Mouse (Mus musculus) MEL (cell line): ENCODE results near the gene Tha1. TPM values are rescaled to one million over a fixed set of nuclear protein-coding genes. Genes with fewer than 3 reads are reported as not detected.

Experiments used
- DNase-seq: peaks from one replicate; pipeline ENCODE4 v3.0.0; 2011; ENCODE audit warnings: low read depth, low spot score
- H3K27ac ChIP-seq: 2 replicates; pipeline ENCODE4 v1.5.1; 2012; ENCODE audit warnings: low read depth, mild to moderate bottlenecking, control low read depth, low read length, moderate library complexity; ENCODE audit not compliant: control insufficient read depth
- H3K27me3 ChIP-seq, 2 experiments: fragments of 150-350 bp in 1 of 2; sonication (generic) in 1 of 2; 2 replicates each; pipeline ENCODE4 v1.6.1; 2012; ENCODE audit warnings: low read length in 2 of 2, mild to moderate bottlenecking in 2 of 2, improper control_type of control experiment in 1 of 2, moderate library complexity in 1 of 2; ENCODE audit not compliant: insufficient read depth in 2 of 2, control insufficient read depth in 1 of 2
- H3K36me3 ChIP-seq, 2 experiments: 2 replicates each; pipeline ENCODE4 v1.6.1; 2012 to 2014; ENCODE audit warnings: low read length in 2 of 2, improper control_type of control experiment in 1 of 2, inconsistent platforms in 1 of 2, mild to moderate bottlenecking in 1 of 2; ENCODE audit not compliant: insufficient read depth in 2 of 2, control insufficient read depth in 1 of 2
- H3K4me1 ChIP-seq, 2 experiments: fragments of 150-350 bp in 1 of 2; sonication (generic) in 1 of 2; 2 replicates each; pipeline ENCODE4 v1.6.1; 2012; ENCODE audit warnings: low read length in 2 of 2, improper control_type of control experiment in 1 of 2, mild to moderate bottlenecking in 1 of 2; ENCODE audit not compliant: insufficient read depth in 2 of 2, control insufficient read depth in 1 of 2
- H3K4me3 ChIP-seq, 2 experiments: fragments of 150-350 bp in 1 of 2; sonication (generic) in 1 of 2; 2 replicates each; pipeline ENCODE4 v1.5.1; 2012; ENCODE audit warnings: low read depth in 2 of 2, low read length in 2 of 2, mild to moderate bottlenecking in 2 of 2, moderate library complexity in 2 of 2, control low read depth in 1 of 2, improper control_type of control experiment in 1 of 2; ENCODE audit not compliant: control insufficient read depth in 1 of 2, insufficient read depth in 1 of 2
- H3K79me2 ChIP-seq: 2 replicates; pipeline ENCODE4 v1.6.1; 2012; ENCODE audit warnings: mild to moderate bottlenecking, low read length, moderate library complexity; ENCODE audit not compliant: control insufficient read depth, poor library complexity, insufficient read depth
- H3K9ac ChIP-seq: 2 replicates; pipeline ENCODE4 v1.6.1; 2012; ENCODE audit warnings: low read depth, mild to moderate bottlenecking, control low read depth, low read length, moderate library complexity; ENCODE audit not compliant: control insufficient read depth, poor library complexity, severe bottlenecking
- H3K9me3 ChIP-seq: fragments of 150-350 bp; sonication (generic); replicated peaks from 2 replicates; pipeline ENCODE4 v1.6.1; 2012; ENCODE audit warnings: mild to moderate bottlenecking, low read length, improper control_type of control experiment, moderate library complexity; ENCODE audit not compliant: insufficient read depth
- CHD1 ChIP-seq: IDR thresholded peaks from 2 replicates; pipeline ENCODE4 v1.6.1; 2012; ENCODE audit warnings: low read depth, mild to moderate bottlenecking, inconsistent platforms, low read length, improper control_type of control experiment
- CHD2 ChIP-seq: IDR thresholded peaks from 2 replicates; pipeline ENCODE4 v1.6.1; 2011; ENCODE audit warnings: low read length, improper control_type of control experiment
- E2F4 ChIP-seq: IDR thresholded peaks from 2 replicates; pipeline ENCODE4 v1.6.1; 2011; ENCODE audit warnings: low read depth, low read length, improper control_type of control experiment, borderline replicate concordance
- ELF1 ChIP-seq: IDR thresholded peaks from 2 replicates; pipeline ENCODE4 v1.6.1; 2014; ENCODE audit warnings: low read depth, mild to moderate bottlenecking, inconsistent platforms, low read length, improper control_type of control experiment, moderate library complexity
- EP300 ChIP-seq, 2 experiments: IDR thresholded peaks; 2 replicates each; pipeline ENCODE4 v1.6.1; 2011; ENCODE audit warnings: improper control_type of control experiment in 2 of 2, low read length in 2 of 2, low read depth in 1 of 2, mild to moderate bottlenecking in 1 of 2
- ETS1 ChIP-seq: IDR thresholded peaks from 2 replicates; pipeline ENCODE4 v1.6.1; 2012; ENCODE audit warnings: low read depth, mild to moderate bottlenecking, inconsistent platforms, low read length, improper control_type of control experiment, moderate library complexity
- GABPA ChIP-seq: IDR thresholded peaks from 2 replicates; pipeline ENCODE4 v1.6.1; 2012; ENCODE audit warnings: low read depth, mild to moderate bottlenecking, inconsistent platforms, low read length, improper control_type of control experiment, moderate library complexity
- GATA1 ChIP-seq: IDR thresholded peaks from 2 replicates; pipeline ENCODE4 v1.6.1; 2011; ENCODE audit warnings: low read depth, low read length, improper control_type of control experiment
- HCFC1 ChIP-seq: IDR thresholded peaks from 2 replicates; pipeline ENCODE4 v1.6.1; 2012; ENCODE audit warnings: low read depth, mild to moderate bottlenecking, inconsistent platforms, low read length, improper control_type of control experiment, moderate library complexity
- MAX ChIP-seq: IDR thresholded peaks from 2 replicates; pipeline ENCODE4 v1.6.1; 2011; ENCODE audit warnings: low read length, improper control_type of control experiment
- MAZ ChIP-seq: IDR thresholded peaks from 2 replicates; pipeline ENCODE4 v1.6.1; 2012; ENCODE audit warnings: low read depth, mild to moderate bottlenecking, inconsistent platforms, low read length, improper control_type of control experiment
- MEF2A ChIP-seq: IDR thresholded peaks from 2 replicates; pipeline ENCODE4 v1.6.1; 2014; ENCODE audit warnings: low read depth, mild to moderate bottlenecking, inconsistent platforms, low read length, improper control_type of control experiment; ENCODE audit not compliant: poor library complexity, insufficient replicate concordance, severe bottlenecking; ENCODE audit errors: extremely low read depth
- MXI1 ChIP-seq: IDR thresholded peaks from 2 replicates; pipeline ENCODE4 v1.6.1; 2011; ENCODE audit warnings: mild to moderate bottlenecking, low read depth, low read length, improper control_type of control experiment
- MYC ChIP-seq: IDR thresholded peaks from 2 replicates; pipeline ENCODE4 v1.6.1; 2011; ENCODE audit warnings: low read depth, mild to moderate bottlenecking, low read length, improper control_type of control experiment, moderate library complexity
- NELFE ChIP-seq: IDR thresholded peaks from 2 replicates; pipeline ENCODE4 v1.6.1; 2011; ENCODE audit warnings: low read depth, low read length, improper control_type of control experiment
- NRF1 ChIP-seq: IDR thresholded peaks from 2 replicates; pipeline ENCODE4 v1.6.1; 2014; ENCODE audit warnings: low read depth, mild to moderate bottlenecking, inconsistent platforms, low read length, improper control_type of control experiment, moderate library complexity; ENCODE audit not compliant: poor library complexity, insufficient read depth, severe bottlenecking
- POLR2A ChIP-seq, 2 experiments: IDR thresholded peaks; 2 replicates each; pipeline ENCODE4 v1.6.1; 2011 to 2012; ENCODE audit warnings: low read length in 2 of 2, mild to moderate bottlenecking in 2 of 2, control low read depth in 1 of 2, improper control_type of control experiment in 1 of 2, low read depth in 1 of 2, moderate library complexity in 1 of 2; ENCODE audit not compliant: control insufficient read depth in 1 of 2, insufficient read depth in 1 of 2, poor library complexity in 1 of 2
- POLR2AphosphoS2 ChIP-seq: IDR thresholded peaks from 2 replicates; pipeline ENCODE4 v1.6.1; 2011; ENCODE audit warnings: low read length, improper control_type of control experiment
- RCOR1 ChIP-seq: IDR thresholded peaks from 2 replicates; pipeline ENCODE4 v1.6.1; 2012; ENCODE audit warnings: low read depth, mild to moderate bottlenecking, inconsistent platforms, low read length, improper control_type of control experiment
- SIN3A ChIP-seq: IDR thresholded peaks from 2 replicates; pipeline ENCODE4 v1.6.1; 2012; ENCODE audit warnings: low read length, improper control_type of control experiment, inconsistent platforms
- SMC3 ChIP-seq: IDR thresholded peaks from 2 replicates; pipeline ENCODE4 v1.6.1; 2011; ENCODE audit warnings: low read depth, low read length, improper control_type of control experiment
- TBP ChIP-seq: IDR thresholded peaks from 2 replicates; pipeline ENCODE4 v1.8.0; 2011; ENCODE audit warnings: low read depth, low read length, improper control_type of control experiment
- TCF12 ChIP-seq: IDR thresholded peaks from 2 replicates; pipeline ENCODE4 v1.6.1; 2014; ENCODE audit warnings: low read depth, mild to moderate bottlenecking, inconsistent platforms, low read length, improper control_type of control experiment, moderate library complexity
- UBTF ChIP-seq: IDR thresholded peaks from 2 replicates; pipeline ENCODE4 v1.6.1; 2012; ENCODE audit warnings: low read depth, mild to moderate bottlenecking, inconsistent platforms, low read length, improper control_type of control experiment, moderate library complexity, borderline replicate concordance; ENCODE audit not compliant: insufficient read depth
- ZKSCAN1 ChIP-seq: IDR thresholded peaks from 2 replicates; pipeline ENCODE4 v1.6.1; 2012; ENCODE audit warnings: low read depth, mild to moderate bottlenecking, inconsistent platforms, low read length, improper control_type of control experiment, moderate library complexity
- polyA plus RNA-seq, 2 experiments: library from polyadenylated mRNA; stranded (reverse) in 1 of 2; unstranded in 1 of 2; fragments of >175 nt in 1 of 2; fragments of >200 nt in 1 of 2; gene quantifications; 2 replicates each; pipeline versions ENCODE4 v1.2.1 to v1.2.4; 2012; ENCODE audit warnings: low replicate concordance in 2 of 2, low read depth in 1 of 2; ENCODE audit not compliant: insufficient read length in 2 of 2, insufficient read depth in 1 of 2, missing spikeins in 1 of 2
- total RNA-seq: library from RNA; depleted of rRNA; stranded (reverse); fragments of 300-350 nt; gene quantifications from 2 replicates; pipeline ENCODE4 v1.2.3, GENCODE M21; 2012

The Tha1 gene
- total and polyA plus RNA-seq, 3 experiments: 0.12 TPM; not detected in 2

DNA sequence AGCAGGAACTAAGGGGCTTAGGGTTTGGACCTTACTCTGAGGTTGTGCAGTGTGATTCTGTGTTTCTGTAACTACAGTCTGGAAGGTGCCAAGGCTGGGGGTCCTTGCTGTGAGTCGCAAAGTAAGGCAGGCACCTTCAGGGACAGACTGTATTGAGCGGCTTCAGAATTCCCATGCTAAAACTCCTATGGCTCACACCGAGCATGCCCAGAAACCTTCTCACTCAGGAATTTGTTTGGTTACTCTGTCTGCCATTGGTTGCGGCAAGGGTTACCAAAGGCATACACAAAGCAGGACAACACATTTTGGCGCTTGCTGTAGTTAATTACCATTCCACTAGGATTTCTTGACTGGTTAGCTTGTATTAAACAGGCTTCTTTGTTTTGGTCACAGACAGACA, 47.1 kb downstream of the Tha1 start:
- Histone ChIP-seq H3K27ac (peak overlapping the region; percentile 25), H3K9ac (peak overlapping the region; percentile 95), H3K27me3 (no peaks in the 10 kb centered on the region), H3K9me3 (no peaks in the 10 kb centered on the region), H3K4me1 (peaks cover 23 to 60% of the 10 kb centered on the region in 2 experiments), H3K79me2 (peaks cover 24% of the 10 kb centered on the region), H3K4me3 (peak overlapping the region; percentile 41 to 80), H3K36me3 (peaks cover 0 to 43% of the 10 kb centered on the region in 2 experiments; a peak in 2 of 4 replicates)
- no peak for DNase-seq
- TF ChIP-seq UBTF: no peak
- TF ChIP-seq ELF1: no peak
- no peak for TF ChIP-seq GATA1
- no peak for TF ChIP-seq CHD2
- TF ChIP-seq CHD1: no peak
- TF ChIP-seq POLR2AphosphoS2: no peak
- no peak for TF ChIP-seq EP300 (IDR thresholded peaks at IDR 0.05; ENCODE audit: low read depth in 1 of 2, low read length in 2 of 2)
- TF ChIP-seq MAZ: no peak
- no peak for TF ChIP-seq TBP
- TF ChIP-seq GABPA: no peak
- no peak for TF ChIP-seq MEF2A

DNA sequence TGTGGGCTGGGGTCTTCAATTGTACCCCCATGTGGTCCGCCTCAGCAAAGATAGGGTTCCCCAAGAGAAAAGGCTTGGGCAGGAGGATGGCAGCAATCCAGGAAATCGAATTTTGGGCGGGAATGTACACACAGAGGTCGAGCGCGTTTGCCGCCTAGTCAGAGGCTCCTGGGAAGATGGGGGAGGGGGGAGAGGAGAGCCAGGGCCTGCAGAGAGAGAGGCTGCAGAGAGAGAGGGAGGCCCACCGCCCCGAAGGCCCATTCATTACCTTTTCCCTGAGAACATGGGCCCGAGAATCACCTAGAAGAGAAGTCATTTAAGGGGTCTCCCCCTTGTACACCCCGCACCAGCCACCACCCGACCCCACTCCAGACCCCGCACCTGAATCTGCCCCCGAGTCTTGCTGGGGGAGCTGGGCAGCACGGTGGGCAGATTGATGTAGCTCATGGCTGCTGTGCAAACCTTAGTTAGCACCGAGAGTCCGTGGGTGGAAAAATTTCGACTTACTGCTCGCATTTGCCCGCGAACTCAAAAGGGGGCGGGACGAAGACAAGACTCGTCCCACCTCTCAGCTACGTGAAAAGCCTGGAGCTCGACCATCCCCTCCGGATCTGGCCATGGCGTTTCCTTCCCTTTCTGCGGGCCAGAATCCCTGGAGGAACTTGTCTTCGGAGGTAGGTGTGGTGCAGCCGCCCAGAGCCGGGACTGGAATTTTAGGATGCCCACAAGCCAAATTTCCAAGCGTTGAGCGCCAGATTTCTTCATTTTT, 47.8 kb downstream of the Tha1 start, which contains the start of the genes Afmid and Tk1:
TSS of gene Afmid (plus strand) at position 592 of the 769 bp plus-strand sequence.
TSS of gene Tk1 (minus strand) at position 760 of the 769 bp plus-strand sequence.
- Histone ChIP-seq H3K27ac (peak within 1 kb of the TSS; percentile 92), H3K4me1 (peaks cover 23 to 53% of the 10 kb centered on the region in 2 experiments), H3K4me3 (peak within 1 kb of the TSS; percentile 49 to 80), H3K27me3 (no peaks in the 10 kb centered on the region), H3K79me2 (peaks cover 24% of the 10 kb centered on the region), H3K9ac (peak within 1 kb of the TSS; percentile 95), H3K36me3 (peaks cover 2 to 36% of the 10 kb centered on the region in 2 experiments; a peak in 3 of 4 replicates), H3K9me3 (no peaks in the 10 kb centered on the region)
- no peak for TF ChIP-seq SMC3
- peak; percentile 66; the same call in 1 of the 2 replicates for TF ChIP-seq MAZ
- TF ChIP-seq GATA1: no peak
- TF ChIP-seq MEF2A: no peak
- peak; percentile 77 for TF ChIP-seq TCF12
- peak; percentile 94 for TF ChIP-seq E2F4
- 0 out of 2 replicates have a peak, but pooled peaks have one; percentile 32 for TF ChIP-seq ELF1
- peak; percentile 71; the same call in 1 of the 2 replicates for TF ChIP-seq MAX
- TF ChIP-seq ZKSCAN1: no peak
- peak; percentile 67; the same call in 1 of the 2 replicates for TF ChIP-seq ETS1
- peak; percentile 76 for TF ChIP-seq MXI1
- peak; percentile 0; the same call in 1 of the 2 replicates for TF ChIP-seq CHD1
- peak; percentile 78 for TF ChIP-seq HCFC1
- peak; percentile 89 for TF ChIP-seq NELFE
- TF ChIP-seq TBP: peak; percentile 72
- no peak; a peak in 1 of 4 replicates for TF ChIP-seq EP300 (IDR thresholded peaks at IDR 0.05; ENCODE audit: low read depth in 1 of 2, low read length in 2 of 2)
- 0 out of 2 replicates have a peak, but pooled peaks have one; percentile 18 for TF ChIP-seq NRF1
- 0 out of 2 replicates have a peak, but pooled peaks have one; percentile 65 for TF ChIP-seq UBTF
- peak; percentile 97 for TF ChIP-seq SIN3A
- TF ChIP-seq POLR2AphosphoS2: peak; percentile 82; the same call in 1 of the 2 replicates
- TF ChIP-seq RCOR1: peak; percentile 68; the same call in 1 of the 2 replicates
- peak; percentile 75 for TF ChIP-seq MYC
- TF ChIP-seq POLR2A (IDR thresholded peaks at IDR 0.05; ENCODE audit: control insufficient read depth in 1 of 2, insufficient read depth in 1 of 2, low read depth in 1 of 2, low read length in 2 of 2, poor library complexity in 1 of 2): peak; percentile 54 to 92
- DNase-seq: peak; percentile 97
